ENCODE assay signal across 22 mouse cellular contexts in the genomic region with DNA sequence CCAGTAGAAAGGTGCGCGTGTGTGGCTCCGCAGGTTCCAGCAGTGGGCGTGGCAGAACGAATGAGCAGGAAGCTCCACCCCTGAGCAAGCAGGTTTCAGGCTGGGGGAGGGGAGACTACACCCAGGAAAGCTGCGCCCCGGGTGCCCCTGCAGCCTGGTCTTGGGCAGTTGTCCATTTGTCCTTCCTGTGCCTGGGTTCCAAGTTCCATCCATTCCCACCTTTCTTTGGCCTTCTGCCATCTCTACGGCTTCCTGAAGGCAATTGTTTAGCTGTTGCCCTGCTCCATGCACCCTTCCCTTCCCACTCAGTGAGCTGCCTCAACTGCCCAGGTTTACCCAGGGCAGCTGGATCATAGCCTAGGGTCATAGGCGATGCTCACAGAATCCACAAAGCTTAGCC.
"Had no signal": no experiment of that assay in that cellular context is flagged by ENCODE, and none has a peak within 500 bp of the region (broad histone marks: within the 10 kb centered on the region; RNA-seq: fewer than 3 reads in every experiment).

No protein-coding gene starts in this region.

- H3K9ac ChIP-seq: forebrain, embryonic 15.5 days; forebrain, postnatal 0 days; heart, embryonic 12.5 days; hindbrain, embryonic 13.5 days; hindbrain, embryonic 15.5 days; kidney, embryonic 15.5 days; limb, embryonic 12.5 days had no signal

- H3K27ac ChIP-seq: forebrain, embryonic 15.5 days; heart, embryonic 10.5 days; hindbrain, embryonic 13.5 days; hindbrain, embryonic 15.5 days; hindbrain, postnatal 0 days; kidney, embryonic 15.5 days; kidney, postnatal 0 days; left cerebral cortex, adult 2 months; limb, embryonic 10.5 days; limb, embryonic 12.5 days had no signal

- DNase-seq: forebrain, postnatal 0 days; gastrocnemius, postnatal 10 days; gastrocnemius, postnatal 36 days; heart, adult 18-20 months; heart, postnatal 14 days; heart, postnatal 36 days; kidney, adult 11 months; kidney, adult 9 months; kidney, postnatal 36 days; layer of hippocampus, adult 9-11 months; liver had no signal

- H3K9me3 ChIP-seq: forebrain, embryonic 15.5 days; heart, embryonic 10.5 days; heart, embryonic 12.5 days; hindbrain, embryonic 13.5 days; hindbrain, embryonic 15.5 days; kidney, embryonic 15.5 days; limb, embryonic 10.5 days; limb, embryonic 12.5 days had no signal

- H3K27me3 ChIP-seq: forebrain, embryonic 15.5 days; hindbrain, embryonic 13.5 days; hindbrain, embryonic 15.5 days; kidney, embryonic 15.5 days; limb, embryonic 12.5 days had no signal

- ATAC-seq: forebrain, embryonic 15.5 days; forebrain, postnatal 0 days; hindbrain, postnatal 0 days had no signal

- H3K36me3 ChIP-seq: forebrain, embryonic 15.5 days; heart, embryonic 10.5 days; heart, embryonic 12.5 days; hindbrain, embryonic 13.5 days; hindbrain, embryonic 15.5 days; kidney, embryonic 15.5 days; limb, embryonic 10.5 days; limb, embryonic 12.5 days had no signal

- H3K4me3 ChIP-seq: forebrain, embryonic 15.5 days; heart, embryonic 10.5 days; heart, embryonic 12.5 days; hindbrain, embryonic 13.5 days; hindbrain, embryonic 15.5 days; kidney, embryonic 15.5 days; left cerebral cortex, adult 2 months; limb, embryonic 10.5 days; limb, embryonic 12.5 days had no signal

- H3K4me1 ChIP-seq: heart, embryonic 12.5 days; hindbrain, embryonic 13.5 days; hindbrain, embryonic 15.5 days; kidney, embryonic 15.5 days; limb, embryonic 12.5 days had no signal

- H3K4me2 ChIP-seq: forebrain, embryonic 15.5 days; heart, embryonic 12.5 days; hindbrain, embryonic 13.5 days; hindbrain, embryonic 15.5 days; kidney, embryonic 15.5 days; limb, embryonic 12.5 days had no signal
